Mouse (Mus musculus): Measurements from ENCODE around the gene Tuba3a.

Gene Tuba3a

DNA sequence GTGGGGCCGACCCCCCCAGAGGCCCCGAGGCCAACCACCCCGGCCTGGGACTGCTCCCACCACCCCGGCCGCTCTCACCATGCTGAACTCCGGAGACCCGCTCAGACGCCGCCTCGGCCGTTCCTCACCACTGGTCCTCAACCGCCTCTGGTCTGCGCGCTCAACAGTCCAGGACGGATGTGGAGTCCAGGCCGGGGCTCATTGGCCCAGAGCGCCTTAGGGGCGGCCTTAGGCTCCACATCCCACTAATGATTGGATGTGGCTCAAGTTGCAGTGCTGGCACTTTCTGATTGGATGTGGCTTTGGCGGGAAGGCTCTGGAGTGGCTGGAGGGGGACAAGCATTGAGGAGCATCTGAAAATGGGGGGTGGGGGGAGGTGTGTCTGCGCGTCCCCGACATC lies at the start of gene Tuba3a:
Tuba3a (minus strand) TSS at position 153 of the 400 bp plus-strand sequence.
- no peak for DNase-seq (ENCODE audit: low spot score)

DNA sequence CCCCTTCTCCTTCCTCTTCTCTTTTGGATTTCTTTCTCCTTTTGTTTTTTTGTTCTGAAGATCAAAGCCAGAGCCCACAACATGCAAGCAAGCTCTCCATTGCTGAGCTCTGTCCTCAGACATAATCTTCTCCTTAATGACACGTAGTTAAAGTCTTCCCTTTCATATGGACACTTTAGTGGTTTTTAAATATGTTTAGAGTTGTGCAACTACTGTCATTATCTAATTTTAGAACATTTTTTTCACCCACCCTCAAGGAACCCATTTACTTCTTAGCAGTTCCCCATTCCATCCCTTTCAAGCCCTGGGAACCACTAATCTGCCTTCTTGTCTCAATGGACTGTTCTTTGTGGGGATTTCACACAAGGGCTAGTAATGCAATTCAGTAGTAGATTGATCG lies 48.5 kb upstream of the Tuba3a start:
- no peak for DNase-seq (ENCODE audit: low spot score)

DNA sequence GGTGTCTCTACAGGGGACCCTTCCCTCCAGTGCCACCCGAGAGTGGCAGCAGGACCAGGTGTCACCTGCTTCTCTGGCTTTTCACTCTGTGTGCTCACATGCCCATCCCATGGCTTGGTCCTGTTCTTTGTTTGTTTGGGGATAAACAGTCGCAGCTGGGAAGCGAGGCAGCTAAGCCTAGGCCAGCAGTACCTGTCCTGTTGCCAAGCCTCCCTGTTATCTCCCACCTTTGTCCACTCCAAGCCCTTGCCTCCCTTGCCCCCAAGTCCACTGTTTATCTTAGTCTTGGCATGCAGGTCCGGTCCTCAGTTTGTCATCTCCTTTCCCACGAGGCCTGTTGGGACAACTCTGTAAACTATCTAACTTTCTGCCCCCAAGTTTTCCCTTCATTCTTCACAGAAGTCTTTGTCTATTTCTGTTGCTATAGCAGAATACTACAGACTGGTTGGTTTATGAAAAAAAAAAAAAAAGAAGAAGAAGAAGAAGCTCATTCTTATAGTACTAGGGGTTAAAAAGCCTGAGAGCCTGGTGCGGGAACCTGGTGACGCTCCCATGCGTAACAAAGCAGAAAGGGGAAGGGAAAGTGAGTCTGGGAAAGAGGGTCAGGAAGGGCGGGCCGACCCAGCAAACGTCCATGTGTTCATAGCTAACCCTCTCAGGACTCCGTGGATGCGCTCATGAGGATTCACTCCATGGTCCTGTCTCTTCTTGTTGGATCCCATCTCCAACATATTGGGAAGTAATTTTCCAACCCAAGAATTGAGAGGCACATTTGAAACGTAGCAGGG lies 47.5 kb upstream of the Tuba3a start:
- no peak for DNase-seq (ENCODE audit: low spot score)

DNA sequence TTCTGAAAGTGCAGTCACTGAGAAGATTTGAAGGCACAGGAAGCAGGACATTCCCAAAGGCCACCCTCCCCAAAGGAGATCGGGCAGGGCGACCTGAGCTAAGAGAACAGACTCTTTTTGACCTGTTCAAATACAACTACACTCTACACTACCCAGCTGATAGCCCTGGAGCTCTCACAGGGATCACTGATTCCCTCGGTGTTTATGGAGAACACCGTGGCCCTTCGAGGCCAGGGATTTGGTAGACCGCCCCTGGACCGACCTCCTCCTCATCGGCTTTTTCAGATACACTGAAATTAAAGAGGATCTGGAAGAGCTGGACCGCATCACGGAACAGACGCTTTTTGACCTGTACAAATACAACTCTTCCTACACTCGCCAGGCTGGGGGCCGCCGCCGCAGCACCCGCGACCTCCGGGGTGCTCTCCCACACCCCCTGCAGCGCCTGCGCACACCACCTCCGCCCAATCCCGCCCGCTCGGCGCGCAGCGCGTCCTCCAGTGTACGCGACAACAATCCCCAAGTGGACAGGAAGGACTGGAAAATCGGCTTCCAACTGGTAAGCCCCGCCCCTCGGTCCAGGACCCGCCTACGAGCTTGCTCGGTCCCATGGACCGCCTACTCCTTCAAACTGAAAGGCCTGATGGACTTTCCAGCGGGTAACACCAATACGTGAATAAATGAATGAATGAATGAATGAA lies 44.9 kb upstream of the Tuba3a start:
- DNase-seq (ENCODE audit: low spot score): peak; percentile 89

DNA sequence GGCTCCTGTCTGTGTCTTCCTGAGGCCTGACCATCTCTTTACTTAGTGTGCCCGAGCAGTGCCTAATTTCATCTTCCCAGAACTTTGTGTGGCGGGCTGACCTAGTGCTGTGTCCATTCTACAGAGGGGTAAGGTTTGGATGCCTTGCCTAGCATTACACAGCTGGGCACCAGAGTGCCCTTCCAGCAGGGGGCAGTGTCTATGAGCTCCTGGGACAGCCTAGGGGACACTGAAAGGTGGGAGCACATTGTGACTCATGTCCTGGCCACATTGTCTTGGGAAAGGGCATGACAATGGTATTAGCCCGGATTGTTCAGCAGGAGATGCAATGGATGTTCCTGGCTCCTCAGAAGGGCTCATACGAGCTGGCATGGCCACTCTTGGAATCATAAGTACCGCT lies 42.4 kb upstream of the Tuba3a start:
- DNase-seq (ENCODE audit: low spot score): no peak

DNA sequence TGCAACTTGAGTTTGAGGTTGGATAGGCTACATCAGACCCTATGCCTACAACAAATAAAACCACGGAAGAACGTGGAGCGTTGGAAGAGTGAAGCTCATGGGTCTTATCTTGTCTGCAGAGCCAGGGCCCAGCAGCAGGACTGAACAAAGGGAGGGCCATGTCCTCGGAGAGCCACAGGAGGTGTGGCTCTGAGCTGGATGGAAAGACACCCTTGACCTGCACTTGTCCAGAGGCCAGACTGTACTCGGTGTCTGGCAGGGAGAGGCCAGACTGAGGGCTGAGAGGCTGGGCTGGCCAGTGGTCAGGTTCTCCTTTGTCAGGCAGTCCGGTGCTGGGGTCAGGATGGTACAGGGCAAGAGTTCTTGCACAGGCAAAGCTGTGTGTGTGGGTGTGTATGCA lies 39.5 kb upstream of the Tuba3a start:
- no peak for DNase-seq (ENCODE audit: low spot score)

DNA sequence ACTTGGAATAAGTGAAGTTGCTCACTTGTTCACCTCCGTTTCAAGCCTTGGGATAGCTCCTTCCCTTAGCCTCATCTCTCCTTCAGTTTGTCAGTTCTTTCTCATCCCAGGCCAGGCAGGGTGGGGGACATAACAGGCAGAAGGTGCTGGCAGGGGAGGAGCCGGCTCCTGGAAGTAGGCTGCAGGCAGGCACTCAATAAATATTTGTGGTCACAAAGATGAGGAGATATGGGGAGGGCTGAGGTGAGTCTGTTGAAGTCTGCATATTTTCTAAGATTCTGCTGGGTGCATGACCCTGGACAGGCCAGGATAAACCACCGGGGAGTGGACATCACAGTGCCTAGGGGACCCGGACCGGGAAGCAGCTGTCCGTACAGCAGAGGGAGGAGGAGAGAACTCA lies 37.7 kb upstream of the Tuba3a start:
- no peak for DNase-seq (ENCODE audit: low spot score)

DNA sequence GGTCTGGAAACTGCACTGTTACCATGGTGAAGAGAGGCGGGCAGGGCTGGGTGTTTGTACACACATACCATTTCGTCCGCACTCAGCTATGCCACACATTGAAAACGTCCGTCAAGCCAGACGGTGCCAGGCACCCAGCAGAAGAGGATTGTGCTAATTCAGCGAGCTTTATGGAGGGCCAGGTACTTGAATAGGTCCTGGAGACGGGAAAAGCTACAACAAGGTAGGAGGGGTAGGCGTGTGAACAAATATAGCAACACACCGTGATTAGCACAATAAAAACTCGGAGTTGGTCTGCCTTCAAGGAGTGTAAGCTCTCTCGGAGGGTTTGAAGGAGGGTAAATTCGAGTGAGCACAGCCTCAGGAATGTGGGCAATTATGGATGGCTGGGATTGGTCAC lies 37.0 kb upstream of the Tuba3a start:
- no peak for DNase-seq (ENCODE audit: low spot score)

DNA sequence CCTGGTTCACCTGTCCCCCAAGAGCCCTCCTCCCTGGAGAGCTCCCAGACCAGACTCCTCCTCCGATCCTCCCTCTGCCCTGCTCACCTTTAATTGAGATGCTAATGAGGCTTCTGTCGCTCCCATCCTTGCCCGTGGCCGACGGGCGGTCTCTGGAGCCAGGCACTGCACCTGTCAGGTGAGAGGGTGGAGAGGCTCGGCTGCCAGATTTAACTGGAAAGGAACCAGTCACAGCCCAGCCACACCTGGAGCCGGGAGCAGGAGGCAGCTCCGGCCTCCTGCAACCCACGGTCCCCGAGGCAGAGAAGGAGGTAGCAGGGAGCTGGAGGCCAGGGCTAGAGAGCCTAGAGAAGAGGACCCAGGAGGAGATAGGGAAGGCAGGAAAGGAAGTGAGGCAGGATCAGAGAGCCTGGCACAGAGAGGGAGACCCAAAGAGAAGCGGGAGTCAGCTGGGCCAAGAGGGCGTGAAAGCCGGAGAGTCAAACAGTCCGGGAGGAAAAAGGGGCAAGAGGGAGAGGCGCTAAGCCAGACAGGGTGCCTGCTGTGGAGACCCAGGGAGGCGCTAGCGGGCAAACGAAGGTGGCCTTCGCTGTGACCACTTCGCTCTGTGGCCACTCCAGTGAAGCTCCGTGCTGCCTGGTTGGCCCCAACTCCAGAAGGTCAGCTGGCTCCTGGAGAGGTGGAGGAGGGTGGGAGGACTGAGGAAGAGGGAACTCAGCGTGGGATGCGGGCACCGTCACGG lies 35.4 kb upstream of the Tuba3a start:
- no peak for DNase-seq (ENCODE audit: low spot score)

DNA sequence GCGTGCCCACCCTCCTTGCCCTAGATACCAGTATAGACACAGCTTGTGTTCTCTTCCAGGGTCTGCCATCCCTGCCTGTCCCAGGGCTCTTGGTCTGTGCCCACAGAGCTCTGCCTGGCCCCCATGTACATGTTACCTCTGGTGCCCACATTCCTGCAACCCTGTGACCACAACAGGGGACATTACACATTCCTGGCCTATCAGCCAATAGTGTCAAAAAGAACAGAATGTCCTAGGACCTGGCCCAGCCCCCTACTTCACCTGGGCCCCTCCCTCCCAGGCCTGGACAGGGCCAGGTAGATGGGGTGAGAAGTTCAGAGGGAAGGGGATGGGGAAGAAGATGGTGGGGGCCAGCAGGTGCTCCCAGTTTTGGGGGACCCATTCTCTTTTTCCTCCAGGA lies 34.5 kb upstream of the Tuba3a start, which contains the start of gene Scnn1a:
Scnn1a (plus strand) TSS at position 337 of the 400 bp plus-strand sequence.
- DNase-seq (ENCODE audit: low spot score): no peak

DNA sequence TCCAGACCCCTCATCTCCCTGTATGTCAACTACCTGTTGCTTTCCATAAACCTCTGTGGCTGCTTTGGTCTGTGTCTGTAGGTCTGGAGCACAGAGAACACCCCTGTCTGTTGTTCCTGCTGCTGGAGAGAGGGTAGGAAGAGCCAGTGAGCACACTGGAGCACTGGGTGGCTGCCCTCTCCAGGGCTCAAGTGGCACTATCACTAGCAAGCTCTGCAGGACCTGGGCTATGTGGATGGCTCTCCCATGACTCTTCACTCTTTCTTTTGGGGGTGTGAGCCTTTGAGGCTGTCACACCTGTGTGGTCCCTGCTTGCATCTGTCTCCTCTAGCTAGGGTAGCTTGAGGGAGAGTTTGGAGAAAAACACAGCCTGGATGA lies 34.1 kb upstream of the Tuba3a start:
- DNase-seq (ENCODE audit: low spot score): no peak

DNA sequence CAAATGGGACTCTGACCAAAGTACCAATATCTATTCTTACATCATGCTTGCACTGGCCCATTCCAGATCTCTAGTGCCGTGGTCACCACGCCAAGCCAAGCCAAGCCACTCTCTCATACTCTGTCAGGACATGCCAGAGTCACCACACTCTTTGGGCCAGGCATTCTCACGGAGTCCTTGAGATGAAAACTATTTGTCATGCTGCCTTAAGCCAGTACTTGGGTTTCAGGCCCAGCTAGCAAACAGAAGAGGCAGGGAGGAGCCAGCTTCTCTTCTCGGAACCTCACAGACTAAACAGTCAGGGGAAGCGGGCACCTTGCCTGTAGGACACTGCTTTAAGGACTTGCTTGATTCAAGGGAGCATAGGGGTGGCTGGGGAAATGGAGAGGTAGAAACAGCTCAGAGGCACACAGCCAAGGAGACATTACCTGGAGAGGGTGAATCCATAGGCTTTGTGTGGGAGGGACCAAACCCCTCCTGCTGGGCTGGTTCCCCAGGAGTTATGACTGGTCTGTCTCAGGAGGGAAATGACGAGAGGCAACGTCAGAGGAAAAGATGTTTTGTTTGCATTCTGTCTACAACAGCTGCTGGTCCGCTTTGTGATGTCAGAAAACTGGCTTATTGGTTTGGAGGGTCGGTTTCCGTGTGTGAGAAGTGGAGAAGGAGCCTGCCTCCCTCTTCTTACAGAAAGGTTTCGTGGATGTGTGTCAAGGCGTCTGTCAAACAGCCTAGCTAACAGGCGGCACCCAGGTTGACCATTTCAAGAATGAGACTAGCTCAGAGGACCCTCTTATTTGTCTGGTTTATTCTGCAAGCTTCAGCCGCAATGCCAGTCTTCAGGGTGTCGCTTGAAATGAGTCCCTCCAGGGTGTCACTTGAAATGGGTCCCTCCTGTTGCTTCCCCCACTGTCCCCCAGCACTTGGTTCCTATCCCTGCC lies 33.4 kb upstream of the Tuba3a start:
- no peak for DNase-seq (ENCODE audit: low spot score)

DNA sequence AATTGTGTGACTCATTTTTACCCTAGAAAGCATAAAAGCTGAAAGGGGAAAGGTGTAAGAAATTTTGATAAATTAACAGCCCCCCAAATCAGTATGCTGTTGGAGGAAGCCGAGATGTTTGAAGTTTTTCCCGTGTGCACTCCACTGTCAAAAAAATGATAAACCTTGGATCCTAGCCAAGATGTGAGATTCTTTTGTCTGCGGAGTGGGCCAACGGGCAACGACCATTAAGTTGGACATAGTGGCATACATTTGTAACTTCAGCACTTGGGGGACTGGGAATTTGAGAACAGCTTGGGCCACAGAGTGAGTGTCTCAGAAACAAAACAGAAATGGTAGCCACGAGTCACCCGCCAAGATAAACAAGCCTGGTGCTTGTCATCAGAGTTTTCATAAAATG lies 31.2 kb upstream of the Tuba3a start:
- no peak for DNase-seq (ENCODE audit: low spot score)

DNA sequence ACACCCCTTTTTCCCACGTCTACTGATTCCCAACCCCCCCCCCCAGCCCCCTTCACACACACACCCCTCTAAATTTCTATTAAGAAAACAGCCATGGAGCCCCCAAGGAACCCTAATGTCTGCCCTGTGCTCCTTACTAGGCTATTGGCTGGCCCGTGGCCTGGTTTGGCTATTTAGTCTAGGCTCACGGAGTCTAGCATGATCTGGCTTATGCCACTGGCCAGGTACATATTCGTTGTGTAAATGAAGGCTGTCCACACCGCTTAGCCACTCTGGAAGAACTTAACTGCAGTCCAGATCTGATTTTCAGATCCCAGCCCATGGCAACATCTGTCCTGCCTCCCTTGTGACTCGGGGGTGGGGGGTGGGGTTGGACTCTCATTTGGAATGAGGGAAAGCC lies 28.9 kb upstream of the Tuba3a start:
- no peak for DNase-seq (ENCODE audit: low spot score)

DNA sequence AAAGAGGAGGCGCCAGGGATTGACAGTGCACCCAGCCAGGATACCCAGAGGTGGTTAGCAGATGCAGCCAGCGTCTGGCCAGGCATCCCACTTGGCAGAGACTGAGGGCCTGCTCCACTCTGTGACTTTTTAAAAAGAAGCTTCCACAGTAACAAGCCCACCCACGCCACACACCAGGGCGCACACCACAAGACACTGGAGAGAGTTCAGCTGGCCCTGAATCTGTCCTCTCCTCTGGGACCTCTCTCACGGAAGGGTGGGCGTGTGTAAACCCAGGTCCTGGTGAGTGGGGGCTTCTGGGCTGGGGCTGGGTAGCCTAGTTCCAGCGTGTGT lies 28.4 kb upstream of the Tuba3a start:
- no peak for DNase-seq (ENCODE audit: low spot score)

DNA sequence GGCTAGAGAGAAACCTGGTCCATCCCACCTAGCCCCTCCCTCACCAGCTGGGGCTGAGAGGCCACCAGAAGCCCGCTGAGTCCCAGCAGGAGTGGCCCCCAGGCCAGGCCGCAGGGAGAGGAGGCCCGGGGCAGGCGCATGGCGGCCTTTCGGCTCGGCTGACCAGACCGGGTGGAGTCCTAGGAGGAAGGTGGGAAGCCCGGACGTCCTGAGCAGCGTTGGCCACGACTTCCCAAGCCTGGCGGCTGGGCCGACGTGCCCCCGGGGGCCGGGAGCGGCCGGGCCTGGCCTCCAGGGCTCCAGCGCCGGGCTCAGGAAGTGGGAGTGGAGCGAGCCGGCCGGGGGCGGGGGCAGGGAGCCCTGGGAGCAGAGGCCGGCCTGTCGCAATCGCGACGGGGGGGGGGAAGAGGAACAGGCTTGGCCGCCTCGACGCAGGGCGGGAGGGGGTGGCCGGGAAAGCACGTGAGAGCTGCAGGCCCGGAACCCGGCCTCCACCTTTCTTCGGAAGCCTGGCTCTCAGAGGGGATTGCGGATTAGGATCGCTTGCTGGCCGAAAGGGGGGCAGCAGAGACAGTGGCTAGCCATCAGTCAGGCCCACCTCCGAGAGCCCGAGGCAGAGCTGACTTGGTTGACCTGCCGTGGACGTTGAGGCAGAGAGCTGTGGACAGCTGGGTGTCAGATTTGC lies 27.8 kb upstream of the Tuba3a start, which contains the start of gene Ltbr:
Ltbr (minus strand) TSS at position 340 of the 685 bp plus-strand sequence.
- DNase-seq (ENCODE audit: low spot score): peak; percentile 70

DNA sequence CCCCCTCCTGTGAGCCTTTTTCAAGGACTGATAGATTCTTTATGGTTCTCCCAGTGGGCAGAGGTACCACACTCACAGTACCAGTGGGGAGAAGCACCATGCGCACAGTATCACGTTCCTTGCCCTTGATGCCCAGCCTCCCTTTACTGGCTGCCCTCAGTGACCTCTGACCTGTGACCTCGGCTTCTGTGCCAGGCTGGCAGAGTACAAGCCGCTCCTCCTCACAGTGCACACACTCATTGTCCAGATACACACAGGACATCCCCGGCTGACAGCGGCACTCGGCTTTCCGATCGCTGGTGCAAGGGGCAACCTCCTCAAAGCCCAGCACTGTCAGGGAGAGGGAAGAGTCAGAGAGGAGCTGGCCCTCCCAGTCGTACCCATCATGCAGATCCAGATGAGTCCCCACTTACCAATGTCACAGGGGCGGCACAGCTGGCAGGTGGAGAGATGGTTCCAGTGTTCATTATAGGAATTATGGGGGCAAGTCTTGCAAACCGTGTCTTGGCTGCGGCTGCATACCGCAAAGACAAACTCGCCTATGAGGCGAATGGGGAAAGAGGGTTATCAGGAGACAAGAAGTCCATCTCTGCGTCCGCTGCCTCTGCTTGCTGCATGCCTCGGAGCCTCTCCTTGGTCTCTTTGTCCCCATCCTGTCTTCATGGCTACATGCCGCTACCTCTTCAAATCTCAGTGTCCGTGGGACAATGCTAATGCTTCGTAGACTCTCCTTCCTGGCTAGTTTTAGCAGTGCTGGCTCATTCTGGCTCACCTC lies 26.9 kb upstream of the Tuba3a start:
- no peak for DNase-seq (ENCODE audit: low spot score)

DNA sequence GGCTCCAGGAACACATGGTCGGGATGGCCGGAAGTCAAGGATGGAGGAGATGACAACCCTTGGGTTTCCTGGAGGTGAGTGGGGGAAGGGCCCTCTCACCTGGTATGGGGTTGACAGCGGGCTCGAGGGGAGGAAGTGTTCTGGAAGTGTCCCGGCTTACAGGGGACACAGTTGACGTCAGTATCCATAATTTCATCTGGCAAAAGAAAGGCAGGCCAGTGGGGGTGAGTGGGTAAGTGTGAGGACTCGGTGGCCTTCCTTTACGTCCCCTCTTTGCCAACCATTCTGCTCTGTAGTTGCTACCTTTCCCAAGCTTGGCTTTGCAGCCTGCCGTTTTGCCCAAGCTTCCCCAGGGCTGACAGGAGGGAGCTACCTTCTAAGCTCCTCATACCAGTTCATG lies 26.3 kb upstream of the Tuba3a start:
- DNase-seq (ENCODE audit: low spot score): no peak

DNA sequence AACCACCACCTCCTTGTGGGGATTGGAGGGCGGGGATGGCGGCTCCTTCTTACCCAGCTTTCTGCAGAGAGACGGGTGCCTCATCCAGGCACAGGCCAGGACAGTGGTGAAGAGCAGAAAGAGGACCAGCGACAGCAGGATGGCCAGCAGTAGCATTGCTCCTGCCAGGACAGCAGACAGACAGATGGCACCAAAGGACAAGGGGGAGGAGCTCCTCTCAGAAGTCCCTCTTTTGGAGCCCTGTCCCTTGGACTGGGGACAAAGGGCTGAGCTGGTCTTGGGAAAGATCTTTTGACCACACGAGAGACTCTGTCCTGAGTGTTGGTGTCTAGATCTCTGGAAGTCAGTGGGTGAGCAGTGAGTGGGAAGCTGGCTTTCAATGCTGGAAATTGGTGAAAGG lies 23.6 kb upstream of the Tuba3a start:
- no peak for DNase-seq (ENCODE audit: low spot score)

DNA sequence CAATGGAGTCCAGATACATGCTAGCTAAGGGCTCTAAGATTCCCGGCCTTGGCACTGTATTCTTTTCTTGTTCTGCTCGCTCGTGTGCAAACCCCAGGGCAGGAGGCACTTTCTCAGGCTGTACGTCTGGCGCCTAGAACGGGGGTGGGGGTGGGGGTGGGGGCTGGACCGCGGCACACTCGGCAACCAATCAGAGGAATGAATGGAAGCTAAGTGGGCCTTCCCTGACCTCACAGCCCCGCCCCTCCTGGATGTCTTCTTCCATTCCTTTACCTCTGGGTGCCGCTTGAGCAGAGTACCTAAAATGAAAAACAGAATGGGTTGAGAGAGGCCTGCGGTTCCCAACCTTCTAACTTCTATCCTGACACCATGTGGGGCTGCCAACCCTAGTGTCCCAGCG lies 23.1 kb upstream of the Tuba3a start:
- peak; percentile 59 for DNase-seq (ENCODE audit: low spot score)

DNA sequence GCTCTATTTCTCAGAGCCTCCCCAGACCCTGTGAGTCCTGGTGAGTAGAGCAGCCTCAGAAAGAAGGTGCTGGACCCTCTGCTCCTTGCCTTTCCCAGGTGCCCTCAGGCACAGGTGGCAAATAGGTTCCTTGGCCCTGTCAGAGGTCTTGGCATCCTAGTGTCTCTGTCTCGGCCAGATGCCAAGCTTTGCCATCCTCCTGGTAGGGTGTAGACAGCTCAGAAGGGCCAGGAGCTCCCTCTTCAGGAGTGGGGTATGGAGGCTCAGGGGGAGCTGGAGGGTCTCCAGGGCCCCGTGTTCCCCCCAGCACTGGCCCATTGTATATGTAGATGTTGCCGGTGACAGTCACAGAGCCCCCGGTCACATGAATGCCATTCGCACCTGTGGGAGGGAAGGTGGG lies 21.2 kb upstream of the Tuba3a start:
- DNase-seq (ENCODE audit: low spot score): no peak

Measured in embryo, embryonic 10 days (tissue).